ENCODE assay signal across 8 mouse cellular contexts in genomic region chr6:51170414-51170813, GRCm38 (mm10).
A peak's percentile ranks its signal among the peaks of the same experiment; 100 is the strongest.
DNase-seq lines count a peak whose midpoint lies in the region; TF ChIP-seq lines count a peak whose summit lies in the region.

No protein-coding gene starts in this region.

- peak; percentile 38 for DNase-seq in right cerebral cortex, postnatal 4 days
- DNase-seq in right cerebral cortex, postnatal 14 days: no peak
- DNase-seq in heart, adult 9 months (ENCODE audit: low spot score in 2 of 2): peak; percentile 30 to 78
- peak; percentile 69 for DNase-seq in kidney, adult 9 months
- peak; percentile 79 for DNase-seq in lung, postnatal 10 days
- DNase-seq in spleen, postnatal 36 days (ENCODE audit: low spot score in 2 of 2): peak; percentile 34 to 35
- no peak for DNase-seq in ovary, postnatal 14 days (ENCODE audit: low spot score)

- no peak for TF ChIP-seq POLR2A in cortical plate, adult 2 months (IDR thresholded peaks at IDR 0.05; ENCODE audit: extremely low read depth, insufficient read depth, low read length)

- no peak overlapping the region for H3K4me3 ChIP-seq in cortical plate, adult 2 months (ENCODE audit: insufficient read depth, low read length)

- H3K27ac ChIP-seq in cortical plate, adult 2 months (ENCODE audit: insufficient read depth, low read length): no peak overlapping the region

- no peaks in the 10 kb centered on the region for H3K4me1 ChIP-seq in cortical plate, adult 2 months (ENCODE audit: control insufficient read depth, insufficient read depth, low read length)

- TF ChIP-seq CTCF in cortical plate, adult 2 months (IDR thresholded peaks at IDR 0.05; ENCODE audit: extremely low read depth, insufficient read depth, low read length): peak; percentile 35; the same call in 1 of the 2 replicates

Comparison
In these comparisons a context has a peak if more than half of its experiments do, and no peak if none do; other contexts are left out.
1. DNase-seq: peak in right cerebral cortex, postnatal 4 days (single experiment), heart, adult 9 months (2 of 2), kidney, adult 9 months (single experiment), lung, postnatal 10 days (single experiment) and spleen, postnatal 36 days (2 of 2); none in right cerebral cortex, postnatal 14 days (single experiment) and ovary, postnatal 14 days (single experiment).